Mouse (Mus musculus) duodenum, adult 2 months (tissue): ENCODE data around the gene Lin37. TPM values are rescaled to one million over a fixed set of nuclear protein-coding genes. Genes with fewer than 3 reads are reported as not detected.

Experiments used
- polyA plus RNA-seq: library from polyadenylated mRNA; depleted of rRNA; stranded (reverse); fragments of >200 nt; gene quantifications from 2 replicates; pipeline ENCODE4 v1.2.3, GENCODE M21; 2012; ENCODE audit warnings: low replicate concordance; rRNA removed

Lin37 gene
- polyA plus RNA-seq, result 28.6 and 40.9 TPM in 2 replicates

DNA sequence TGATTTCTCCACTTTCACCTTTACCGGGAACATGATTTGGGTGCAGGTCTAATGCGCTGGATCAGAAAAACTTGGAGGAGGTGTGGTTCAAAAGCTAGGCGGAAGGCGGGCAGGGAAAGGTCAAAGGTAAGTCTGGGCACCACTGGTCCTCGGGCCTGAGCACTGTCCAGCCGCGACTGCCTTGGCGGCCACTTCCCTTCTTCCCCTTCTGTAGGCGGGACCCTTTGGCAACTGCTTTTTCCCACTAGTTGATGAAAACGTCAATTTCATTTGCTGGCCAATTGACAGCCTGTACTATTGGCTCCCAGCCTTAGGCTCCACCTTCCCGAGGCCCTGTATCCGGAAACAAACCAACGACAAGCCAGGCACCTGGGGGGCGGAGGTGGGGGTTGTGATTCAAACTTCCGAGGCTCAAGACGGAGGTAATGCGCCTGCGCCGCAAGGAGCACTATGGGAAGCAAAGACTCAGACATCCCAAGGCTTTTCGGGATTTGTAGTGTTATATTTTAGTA, at the start of gene Lin37:
Lin37 (minus strand) TSS at position 396 of the 512 bp plus-strand sequence.

DNA sequence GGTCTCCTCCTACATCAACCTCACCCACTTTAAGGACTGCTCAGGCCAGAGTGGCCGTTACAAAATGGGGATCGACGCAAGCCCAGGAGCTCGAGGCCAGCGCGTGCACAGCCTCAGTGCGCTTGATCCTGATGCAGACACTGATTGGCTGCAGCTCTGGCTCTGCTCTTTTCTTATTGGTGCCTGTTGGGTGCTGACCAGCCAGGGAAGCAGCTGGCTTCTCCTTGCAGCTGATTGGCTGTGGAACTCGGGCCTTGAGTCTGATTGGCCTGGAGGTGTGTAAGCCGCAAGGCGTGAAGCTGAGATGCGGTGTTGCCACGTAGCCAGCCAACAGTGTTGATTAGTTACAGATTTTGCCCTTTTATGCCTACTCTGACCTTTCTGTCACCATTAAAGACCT, 39.1 kb upstream of the Lin37 start, which contains the start of gene Zbtb32:
Zbtb32 (minus strand) TSS at position 124 of the 400 bp plus-strand sequence.

DNA sequence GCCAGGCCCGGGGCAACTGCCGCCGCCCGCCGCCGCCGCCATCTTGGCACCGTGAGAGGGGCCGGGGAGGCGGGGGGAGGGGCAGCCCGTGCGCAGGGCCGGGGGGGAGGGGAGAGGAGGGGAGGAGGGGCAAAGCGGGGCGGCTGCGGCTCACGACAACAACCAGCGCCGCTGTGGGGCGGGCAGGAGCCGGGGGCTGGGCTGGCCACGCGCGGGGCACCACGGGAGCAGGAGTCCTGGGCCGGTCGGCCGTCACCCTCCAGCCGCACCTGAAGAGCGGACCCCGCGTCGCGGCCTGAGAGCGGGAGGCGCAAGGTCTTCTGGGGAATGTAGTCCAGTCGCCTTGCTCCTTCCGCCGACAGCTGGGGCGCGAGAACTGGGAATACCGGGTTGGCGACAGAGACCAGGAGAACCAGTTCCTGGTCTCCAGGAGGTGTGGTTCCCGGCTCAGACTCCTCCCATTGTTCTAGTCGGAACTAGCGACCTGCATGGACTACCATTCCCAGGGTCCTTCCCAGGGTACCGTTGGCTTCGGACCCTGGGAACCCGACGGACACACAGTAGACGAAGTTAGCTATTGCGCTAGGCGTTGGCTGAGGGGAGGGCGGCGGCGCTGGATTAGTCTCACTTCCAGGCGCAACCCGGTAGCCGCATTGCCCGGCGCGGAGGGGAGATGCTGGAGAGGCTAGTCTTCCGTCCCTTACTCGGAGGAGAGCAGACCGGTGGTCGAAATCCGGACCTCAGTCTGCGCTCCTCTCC, 29.2 kb upstream of the Lin37 start, which contains the start of gene Kmt2b:
Kmt2b (minus strand) TSS at position 51 of the 759 bp plus-strand sequence.

DNA sequence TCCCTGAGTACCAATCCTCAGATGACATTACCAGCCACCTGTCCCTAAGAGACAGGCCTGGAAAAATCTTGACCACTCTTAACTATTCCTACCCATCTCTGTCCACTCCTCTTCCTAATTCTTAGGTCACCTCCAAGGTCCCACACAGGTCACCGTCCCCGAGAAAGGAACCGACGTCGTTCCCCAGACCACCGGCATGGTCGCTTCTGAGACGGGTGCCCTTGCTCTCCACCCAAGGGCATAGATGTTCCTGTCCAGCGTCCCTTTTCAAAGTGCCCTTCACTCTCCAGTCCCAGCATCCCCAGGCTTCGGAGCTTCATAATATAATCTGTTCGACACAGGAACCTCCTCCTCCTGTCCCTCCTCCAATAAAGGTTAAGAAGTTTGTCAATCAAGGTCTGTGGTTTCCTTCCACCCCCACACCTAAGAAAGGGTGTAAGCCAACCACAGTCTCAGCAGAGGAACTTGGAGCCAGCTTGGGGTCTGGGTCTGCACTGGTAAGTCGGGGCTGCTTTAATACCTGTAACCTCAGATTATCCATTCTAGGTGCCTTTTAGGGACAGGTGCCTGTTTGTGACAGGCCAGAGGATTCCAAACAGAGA, 5.4 kb upstream of the Lin37 start, which contains the start of gene Igflr1:
Igflr1 (plus strand) TSS at position 458 of the 602 bp plus-strand sequence.

DNA sequence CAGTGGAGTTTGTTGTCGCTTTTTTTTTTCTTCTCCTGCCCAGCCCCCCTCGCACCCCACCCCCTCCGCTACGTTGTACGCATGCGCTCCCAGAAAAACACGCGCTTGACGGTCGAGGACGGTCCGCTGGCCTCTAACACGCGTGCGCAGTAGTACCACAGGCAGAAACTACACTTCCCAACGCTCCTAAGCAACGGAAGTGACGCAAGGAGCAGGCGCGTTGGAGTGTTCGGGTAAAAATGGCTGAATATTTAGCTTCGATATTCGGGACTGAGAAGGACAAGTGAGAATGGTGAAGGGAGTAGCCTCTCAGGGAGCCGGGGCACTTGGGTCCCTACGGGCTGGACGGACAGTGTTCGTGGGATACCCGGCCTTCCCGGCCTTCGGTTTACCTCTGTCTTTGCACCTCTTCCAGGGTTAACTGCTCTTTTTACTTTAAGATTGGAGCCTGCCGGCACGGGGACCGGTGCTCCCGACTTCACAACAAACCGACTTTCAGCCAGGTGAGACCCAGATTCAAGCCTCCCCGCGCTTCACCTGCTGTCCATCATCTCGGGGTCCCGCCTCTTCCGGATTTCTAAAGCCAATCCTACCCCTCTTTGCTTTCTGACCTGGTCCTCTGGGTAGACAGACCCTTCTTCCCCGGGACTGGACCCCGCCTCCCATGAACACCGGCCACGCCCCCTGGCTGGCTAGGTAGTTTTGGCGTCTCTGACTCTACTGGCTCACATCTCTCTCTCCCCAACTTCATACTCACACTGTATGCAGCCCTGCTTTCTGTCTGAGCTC, 3.7 kb upstream of the Lin37 start, which contains the start of the genes U2af1l4, Gm49396 and Psenen:
U2af1l4 (plus strand) TSS at position 185 of the 789 bp plus-strand sequence.
Gm49396 (plus strand) TSS at position 228 of the 789 bp plus-strand sequence.
Psenen (minus strand) TSS at position 511 of the 789 bp plus-strand sequence.

DNA sequence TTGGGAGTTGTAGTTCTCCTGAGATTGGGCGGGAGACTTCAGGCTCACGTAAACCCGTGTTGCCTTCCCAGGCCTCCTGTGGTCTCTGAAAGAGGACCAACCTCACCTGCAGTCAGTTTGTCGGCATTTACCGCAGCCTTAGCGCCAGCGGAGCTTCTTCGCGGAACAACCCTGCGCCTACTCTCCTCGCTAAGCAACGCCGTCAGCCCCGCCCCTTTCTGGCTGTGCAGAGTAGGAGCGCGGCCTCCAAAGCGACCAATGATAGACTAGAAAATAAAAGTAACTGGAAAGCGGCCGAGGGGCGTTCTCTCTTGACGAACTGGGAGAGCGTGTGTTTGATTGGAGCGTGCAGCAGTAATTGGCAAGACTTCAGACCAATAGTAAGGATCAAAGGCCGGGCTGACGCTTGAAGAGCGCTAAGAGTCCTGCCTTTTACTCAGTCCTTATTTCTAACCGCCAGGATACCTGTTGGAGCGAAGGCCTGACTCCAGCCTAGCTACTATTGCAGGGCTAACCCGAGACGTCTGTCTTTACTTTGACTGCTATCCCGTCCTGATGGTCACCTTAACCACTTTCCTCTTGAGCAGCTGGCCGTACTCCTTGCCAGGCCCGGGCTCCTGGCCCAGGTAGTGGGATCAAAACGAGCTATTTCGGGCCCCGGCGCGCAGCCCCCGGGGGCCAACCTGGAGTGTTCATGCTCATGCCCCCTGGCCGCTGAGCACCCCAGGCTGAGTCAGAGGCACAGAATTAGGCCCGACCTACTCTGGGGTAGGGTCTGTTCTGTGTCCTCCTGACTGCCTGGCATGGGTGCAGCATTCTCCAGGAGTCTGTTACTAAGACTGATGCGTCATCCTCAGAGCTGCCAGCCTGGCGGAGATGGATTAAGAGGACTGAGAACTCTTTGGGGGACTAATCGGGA, 7.3 kb downstream of the Lin37 start, which contains the start of the genes Hspb6 and Proser3:
Hspb6 (plus strand) TSS at position 77 of the 919 bp plus-strand sequence.
Proser3 (minus strand) TSS at position 198 of the 919 bp plus-strand sequence.

DNA sequence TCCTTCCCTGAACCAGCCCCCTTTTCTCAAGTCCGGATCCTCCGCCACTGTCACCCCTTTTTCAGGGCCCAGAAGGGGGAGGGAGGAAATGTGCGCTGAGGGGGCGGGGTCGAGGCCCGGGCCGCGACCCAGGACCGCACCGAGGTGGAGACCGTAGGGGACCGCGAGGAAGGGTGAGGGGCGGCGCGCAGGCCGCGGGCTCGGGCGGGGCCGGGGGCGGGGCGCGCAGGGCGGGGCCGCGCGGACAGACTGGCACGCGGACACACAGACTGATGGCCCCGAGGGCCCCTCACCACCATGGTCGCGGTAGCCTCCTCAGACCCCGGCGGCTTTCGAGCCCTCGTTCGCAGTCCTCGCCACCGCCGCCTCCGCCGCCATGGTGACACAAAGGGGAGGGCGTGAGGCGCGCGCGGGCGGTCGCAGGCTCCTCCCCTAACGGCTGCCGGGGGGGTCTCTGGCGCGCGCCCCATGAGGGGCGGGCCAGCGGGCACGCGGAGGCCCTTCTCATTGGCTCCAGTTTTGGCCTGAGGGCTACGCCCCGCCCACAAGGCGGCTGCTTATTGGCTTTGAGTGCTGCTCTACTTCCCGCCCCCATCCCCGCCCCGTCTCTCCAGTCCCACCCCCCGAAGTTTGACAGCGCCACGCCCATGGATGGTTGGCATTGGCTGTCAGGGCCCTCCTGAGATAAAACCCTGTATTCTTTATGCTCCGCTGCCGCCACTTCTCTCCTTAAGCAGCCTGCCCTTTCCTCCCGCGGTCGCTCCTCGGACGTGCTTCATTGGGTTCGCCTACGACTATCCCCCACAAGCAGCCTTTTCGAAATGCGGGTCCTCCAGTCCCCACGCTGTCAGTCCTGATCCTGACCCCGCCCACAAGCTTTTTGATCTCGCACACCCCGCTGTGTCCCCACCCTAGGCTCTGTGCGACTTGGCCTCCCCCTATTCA, 24.7 kb downstream of the Lin37 start, which contains the start of gene Arhgap33:
Arhgap33 (minus strand) TSS at position 428 of the 945 bp plus-strand sequence.

Other genes starting within 250 kb of the Lin37 start
- 9.8 and 29.1 TPM in 2 replicates for gene Syne4, start 245.0 kb downstream of the Lin37 start, polyA plus RNA-seq
- 1.2 and 2.4 TPM in 2 replicates for gene E130208F15Rik, start 238.1 kb downstream of the Lin37 start, polyA plus RNA-seq
- 32.9 and 60.3 TPM in 2 replicates for gene Sdhaf1, start 235.9 kb downstream of the Lin37 start, polyA plus RNA-seq
- gene Lrfn3, start 197.1 kb downstream of the Lin37 start, polyA plus RNA-seq, result 27.9 and 30.8 TPM in 2 replicates
- 49.1 and 124 TPM in 2 replicates for gene Tyrobp, start 146.1 kb downstream of the Lin37 start, polyA plus RNA-seq
- 11.5 and 53.7 TPM in 2 replicates for gene Hcst, start 140.0 kb downstream of the Lin37 start, polyA plus RNA-seq
- gene Nfkbid, start 138.1 kb downstream of the Lin37 start, polyA plus RNA-seq, result 5.3 and 8.6 TPM in 2 replicates
- 24.5 and 168 TPM in 2 replicates for gene Aplp1, start 114.3 kb downstream of the Lin37 start, polyA plus RNA-seq
- gene Kirrel2, start 102.1 kb downstream of the Lin37 start, polyA plus RNA-seq, result 0.39 TPM in 1 of 2 replicates, not detected in the other
- 2.5 TPM in 1 of 2 replicates, not detected in the other for gene Nphs1, start 101.5 kb downstream of the Lin37 start, polyA plus RNA-seq
- gene Prodh2, start 66.2 kb downstream of the Lin37 start, polyA plus RNA-seq, result 2.3 and 37.6 TPM in 2 replicates
- 10.8 and 15.1 TPM in 2 replicates for gene Arhgap33, start 24.8 kb downstream of the Lin37 start, polyA plus RNA-seq
- 56.3 and 114 TPM in 2 replicates for gene Hspb6, start 7.7 kb downstream of the Lin37 start, polyA plus RNA-seq
- 3.6 and 5.5 TPM in 2 replicates for gene Proser3, start 7.5 kb downstream of the Lin37 start, polyA plus RNA-seq
- gene U2af1l4, start 3.5 kb upstream of the Lin37 start, polyA plus RNA-seq, result 56.6 and 64.2 TPM in 2 replicates
- gene Gm49396, start 3.5 kb upstream of the Lin37 start, polyA plus RNA-seq, result 0.55 and 1.2 TPM in 2 replicates
- gene Psenen, start 3.8 kb upstream of the Lin37 start, polyA plus RNA-seq, result 105 and 155 TPM in 2 replicates
- gene Igflr1, start 5.6 kb upstream of the Lin37 start, polyA plus RNA-seq, result 12.6 and 14.4 TPM in 2 replicates
- gene Kmt2b, start 28.9 kb upstream of the Lin37 start, polyA plus RNA-seq, result 31.9 and 38.5 TPM in 2 replicates
- 2.3 and 3.2 TPM in 2 replicates for gene Zbtb32, start 39.1 kb upstream of the Lin37 start, polyA plus RNA-seq
- 1.1 and 3.8 TPM in 2 replicates for gene Upk1a, start 53.0 kb upstream of the Lin37 start, polyA plus RNA-seq
- gene Cox6b1, start 66.3 kb upstream of the Lin37 start, polyA plus RNA-seq, result 382 and 584 TPM in 2 replicates
- gene Etv2, start 76.0 kb upstream of the Lin37 start, polyA plus RNA-seq, result not detected in 2 replicates
- gene Rbm42, start 90.5 kb upstream of the Lin37 start, polyA plus RNA-seq, result 73.7 and 104 TPM in 2 replicates
- 4.7 and 7.0 TPM in 2 replicates for gene Haus5, start 105.2 kb upstream of the Lin37 start, polyA plus RNA-seq
- gene Pmis2, start 111.8 kb upstream of the Lin37 start, polyA plus RNA-seq, result not detected in 2 replicates
- 10.2 and 19.1 TPM in 2 replicates for gene 2200002J24Rik, start 139.1 kb upstream of the Lin37 start, polyA plus RNA-seq
- gene Atp4a, start 152.4 kb upstream of the Lin37 start, polyA plus RNA-seq, result 0.88 and 2.5 TPM in 2 replicates
- gene Tmem147, start 169.7 kb upstream of the Lin37 start, polyA plus RNA-seq, result 237 and 269 TPM in 2 replicates
- not detected in 2 replicates for gene Gapdhs, start 183.8 kb upstream of the Lin37 start, polyA plus RNA-seq
- gene Sbsn, start 191.6 kb upstream of the Lin37 start, polyA plus RNA-seq, result 0.18 and 0.44 TPM in 2 replicates
- 1.8 and 2.2 TPM in 2 replicates for gene Dmkn, start 203.9 kb upstream of the Lin37 start, polyA plus RNA-seq
- gene Krtdap, start 228.1 kb upstream of the Lin37 start, polyA plus RNA-seq, result not detected in 2 replicates